Mouse (Mus musculus) embryonic fibroblast, embryonic 13.5 days (primary cell): ENCODE measurements around the gene Gm21083.
"Not testable (repeated sequence)": the region's sequence is repeated elsewhere in the genome, so short reads cannot be mapped to it uniquely, and the experiment has no call there.

ENCODE experiments used
- CTCF ChIP-seq: IDR thresholded peaks from 2 replicates; pipeline ENCODE4 v1.5.1; 2011; ENCODE audit warnings: mild to moderate bottlenecking, control low read depth, low read length, moderate library complexity, borderline replicate concordance; ENCODE audit not compliant: insufficient read depth
- POLR2A ChIP-seq: IDR thresholded peaks from 2 replicates; pipeline ENCODE4 v1.6.1; 2011; ENCODE audit warnings: low read depth, mild to moderate bottlenecking, control low read depth, low read length, moderate library complexity

DNA sequence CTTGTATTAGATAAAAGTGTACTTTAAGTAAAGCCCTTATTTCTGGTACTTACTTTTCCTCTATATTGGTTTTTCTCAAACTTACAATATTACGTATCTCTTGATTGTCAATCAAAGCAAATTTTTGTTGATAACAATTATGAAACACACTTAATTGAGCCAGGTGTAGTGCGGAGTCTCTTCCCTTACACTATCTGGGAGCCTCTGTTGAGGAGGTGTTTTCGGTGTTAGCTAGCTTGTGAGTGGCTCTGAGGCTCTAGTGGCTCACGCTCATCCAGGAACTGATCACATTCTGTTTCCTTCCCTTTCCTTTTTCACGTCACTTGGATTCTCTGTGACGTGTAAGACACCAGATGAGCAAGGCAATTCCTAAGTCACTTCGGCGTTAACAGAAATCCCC, 26.5 kb downstream of the Gm21083 start:
- TF ChIP-seq POLR2A, CTCF: not testable (repeated sequence)
